Mouse (Mus musculus) MEL (cell line): ENCODE measurements around the gene Celf2. TPM values are rescaled to one million over a fixed set of nuclear protein-coding genes. Genes with fewer than 3 reads are reported as not detected.

Experiments used
- DNase-seq: peaks from one replicate; pipeline ENCODE4 v3.0.0; 2011; ENCODE audit warnings: low read depth, low spot score
- H3K27ac ChIP-seq: 2 replicates; pipeline ENCODE4 v1.5.1; 2012; ENCODE audit warnings: low read depth, mild to moderate bottlenecking, control low read depth, low read length, moderate library complexity; ENCODE audit not compliant: control insufficient read depth
- H3K27me3 ChIP-seq, 2 experiments: fragments of 150-350 bp in 1 of 2; sonication (generic) in 1 of 2; 2 replicates each; pipeline ENCODE4 v1.6.1; 2012; ENCODE audit warnings: low read length in 2 of 2, mild to moderate bottlenecking in 2 of 2, improper control_type of control experiment in 1 of 2, moderate library complexity in 1 of 2; ENCODE audit not compliant: insufficient read depth in 2 of 2, control insufficient read depth in 1 of 2
- H3K36me3 ChIP-seq, 2 experiments: 2 replicates each; pipeline ENCODE4 v1.6.1; 2012 to 2014; ENCODE audit warnings: low read length in 2 of 2, improper control_type of control experiment in 1 of 2, inconsistent platforms in 1 of 2, mild to moderate bottlenecking in 1 of 2; ENCODE audit not compliant: insufficient read depth in 2 of 2, control insufficient read depth in 1 of 2
- H3K4me1 ChIP-seq, 2 experiments: fragments of 150-350 bp in 1 of 2; sonication (generic) in 1 of 2; 2 replicates each; pipeline ENCODE4 v1.6.1; 2012; ENCODE audit warnings: low read length in 2 of 2, improper control_type of control experiment in 1 of 2, mild to moderate bottlenecking in 1 of 2; ENCODE audit not compliant: insufficient read depth in 2 of 2, control insufficient read depth in 1 of 2
- H3K4me3 ChIP-seq, 2 experiments: fragments of 150-350 bp in 1 of 2; sonication (generic) in 1 of 2; 2 replicates each; pipeline ENCODE4 v1.5.1; 2012; ENCODE audit warnings: low read depth in 2 of 2, low read length in 2 of 2, mild to moderate bottlenecking in 2 of 2, moderate library complexity in 2 of 2, control low read depth in 1 of 2, improper control_type of control experiment in 1 of 2; ENCODE audit not compliant: control insufficient read depth in 1 of 2, insufficient read depth in 1 of 2
- H3K79me2 ChIP-seq: 2 replicates; pipeline ENCODE4 v1.6.1; 2012; ENCODE audit warnings: mild to moderate bottlenecking, low read length, moderate library complexity; ENCODE audit not compliant: control insufficient read depth, poor library complexity, insufficient read depth
- H3K9ac ChIP-seq: 2 replicates; pipeline ENCODE4 v1.6.1; 2012; ENCODE audit warnings: low read depth, mild to moderate bottlenecking, control low read depth, low read length, moderate library complexity; ENCODE audit not compliant: control insufficient read depth, poor library complexity, severe bottlenecking
- H3K9me3 ChIP-seq: fragments of 150-350 bp; sonication (generic); replicated peaks from 2 replicates; pipeline ENCODE4 v1.6.1; 2012; ENCODE audit warnings: mild to moderate bottlenecking, low read length, improper control_type of control experiment, moderate library complexity; ENCODE audit not compliant: insufficient read depth
- BHLHE40 ChIP-seq: IDR thresholded peaks from 2 replicates; pipeline ENCODE4 v1.6.1; 2012; ENCODE audit warnings: low read depth, mild to moderate bottlenecking, inconsistent platforms, low read length, improper control_type of control experiment, borderline replicate concordance
- CHD2 ChIP-seq: IDR thresholded peaks from 2 replicates; pipeline ENCODE4 v1.6.1; 2011; ENCODE audit warnings: low read length, improper control_type of control experiment
- E2F4 ChIP-seq: IDR thresholded peaks from 2 replicates; pipeline ENCODE4 v1.6.1; 2011; ENCODE audit warnings: low read depth, low read length, improper control_type of control experiment, borderline replicate concordance
- ELF1 ChIP-seq: IDR thresholded peaks from 2 replicates; pipeline ENCODE4 v1.6.1; 2014; ENCODE audit warnings: low read depth, mild to moderate bottlenecking, inconsistent platforms, low read length, improper control_type of control experiment, moderate library complexity
- GATA1 ChIP-seq: IDR thresholded peaks from 2 replicates; pipeline ENCODE4 v1.6.1; 2011; ENCODE audit warnings: low read depth, low read length, improper control_type of control experiment
- KAT2A ChIP-seq: conservative IDR thresholded peaks from 2 replicates; pipeline ENCODE4 v1.6.1; 2012; ENCODE audit warnings: low read depth, low read length, improper control_type of control experiment, inconsistent platforms
- MAFK ChIP-seq: IDR thresholded peaks from 2 replicates; pipeline ENCODE4 v1.6.1; 2011; ENCODE audit warnings: low read depth, mild to moderate bottlenecking, low read length, improper control_type of control experiment, borderline replicate concordance
- MAX ChIP-seq: IDR thresholded peaks from 2 replicates; pipeline ENCODE4 v1.6.1; 2011; ENCODE audit warnings: low read length, improper control_type of control experiment
- MEF2A ChIP-seq: IDR thresholded peaks from 2 replicates; pipeline ENCODE4 v1.6.1; 2014; ENCODE audit warnings: low read depth, mild to moderate bottlenecking, inconsistent platforms, low read length, improper control_type of control experiment; ENCODE audit not compliant: poor library complexity, insufficient replicate concordance, severe bottlenecking; ENCODE audit errors: extremely low read depth
- MXI1 ChIP-seq: IDR thresholded peaks from 2 replicates; pipeline ENCODE4 v1.6.1; 2011; ENCODE audit warnings: mild to moderate bottlenecking, low read depth, low read length, improper control_type of control experiment
- MYC ChIP-seq: IDR thresholded peaks from 2 replicates; pipeline ENCODE4 v1.6.1; 2011; ENCODE audit warnings: low read depth, mild to moderate bottlenecking, low read length, improper control_type of control experiment, moderate library complexity
- POLR2AphosphoS5 ChIP-seq: IDR thresholded peaks from 2 replicates; pipeline ENCODE4 v1.6.1; 2012; ENCODE audit warnings: low read depth, borderline replicate concordance, mild to moderate bottlenecking, inconsistent platforms, low read length, moderate library complexity, mixed read lengths
- RCOR1 ChIP-seq: IDR thresholded peaks from 2 replicates; pipeline ENCODE4 v1.6.1; 2012; ENCODE audit warnings: low read depth, mild to moderate bottlenecking, inconsistent platforms, low read length, improper control_type of control experiment
- SIN3A ChIP-seq: IDR thresholded peaks from 2 replicates; pipeline ENCODE4 v1.6.1; 2012; ENCODE audit warnings: low read length, improper control_type of control experiment, inconsistent platforms
- USF2 ChIP-seq, 2 experiments: IDR thresholded peaks; 2 replicates each; pipeline ENCODE4 v1.6.1; 2011 to 2012; ENCODE audit warnings: improper control_type of control experiment in 2 of 2, low read length in 2 of 2, borderline replicate concordance in 1 of 2, inconsistent platforms in 1 of 2, low read depth in 1 of 2, mild to moderate bottlenecking in 1 of 2; ENCODE audit not compliant: insufficient read depth in 1 of 2
- ZC3H11A ChIP-seq: IDR thresholded peaks from 2 replicates; pipeline ENCODE4 v1.6.1; 2012; ENCODE audit warnings: low read depth, mild to moderate bottlenecking, inconsistent platforms, low read length, improper control_type of control experiment
- ZKSCAN1 ChIP-seq: IDR thresholded peaks from 2 replicates; pipeline ENCODE4 v1.6.1; 2012; ENCODE audit warnings: low read depth, mild to moderate bottlenecking, inconsistent platforms, low read length, improper control_type of control experiment, moderate library complexity
- ZMIZ1 ChIP-seq: IDR thresholded peaks from 2 replicates; pipeline ENCODE4 v1.6.1; 2012; ENCODE audit warnings: low read depth, mild to moderate bottlenecking, inconsistent platforms, low read length, improper control_type of control experiment, moderate library complexity
- ZNF384 ChIP-seq: IDR thresholded peaks from 2 replicates; pipeline ENCODE4 v1.6.1; 2012; ENCODE audit warnings: low read depth, mild to moderate bottlenecking, inconsistent platforms, low read length, improper control_type of control experiment
- polyA plus RNA-seq, 2 experiments: library from polyadenylated mRNA; stranded (reverse) in 1 of 2; unstranded in 1 of 2; fragments of >175 nt in 1 of 2; fragments of >200 nt in 1 of 2; gene quantifications; 2 replicates each; pipeline versions ENCODE4 v1.2.1 to v1.2.4; 2012; ENCODE audit warnings: low replicate concordance in 2 of 2, low read depth in 1 of 2; ENCODE audit not compliant: insufficient read length in 2 of 2, insufficient read depth in 1 of 2, missing spikeins in 1 of 2
- total RNA-seq: library from RNA; depleted of rRNA; stranded (reverse); fragments of 300-350 nt; gene quantifications from 2 replicates; pipeline ENCODE4 v1.2.3, GENCODE M21; 2012

Gene Celf2
- total and polyA plus RNA-seq, 3 experiments, result 8.9 to 16.7 TPM; not detected in 1

DNA sequence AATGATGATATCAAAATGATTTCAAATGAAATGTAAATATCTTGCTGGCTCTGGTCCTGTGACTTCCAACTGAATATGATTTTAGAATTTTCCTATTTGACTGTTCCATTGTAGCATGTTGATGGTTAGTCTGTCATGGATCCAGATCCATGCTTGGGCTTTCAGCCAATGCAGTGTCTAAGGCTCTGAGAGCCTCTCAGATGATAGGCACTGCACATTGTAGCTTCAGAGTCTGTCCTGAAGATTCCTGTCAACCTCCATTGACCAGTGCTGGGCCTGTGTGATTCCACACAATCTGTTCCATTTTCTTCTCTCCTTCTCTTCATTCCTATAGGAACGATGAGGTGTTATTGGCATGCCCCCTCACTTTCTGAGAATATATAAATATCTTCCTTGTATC is 478.0 kb downstream of the Celf2 start:
- H3K9me3 ChIP-seq, result no peaks in the 10 kb centered on the region
- no peaks in the 10 kb centered on the region for H3K36me3 ChIP-seq
- no peak for DNase-seq
- no peak overlapping the region for H3K27ac ChIP-seq
- H3K4me1 ChIP-seq, result no peaks in the 10 kb centered on the region
- TF ChIP-seq ZC3H11A (no peak), E2F4 (no peak), MYC (no peak), MAX (no peak), GATA1 (no peak), USF2 (IDR thresholded peaks at IDR 0.05; ENCODE audit: borderline replicate concordance in 1 of 2, insufficient read depth in 1 of 2, low read depth in 1 of 2, low read length in 2 of 2) (no peak), MEF2A (no peak), ZNF384 (no peak), BHLHE40 (no peak), ELF1 (no peak), MXI1 (no peak), RCOR1 (no peak)
- no peak overlapping the region for H3K4me3 ChIP-seq
- H3K27me3 ChIP-seq, result no peaks in the 10 kb centered on the region; a peak in 1 of 4 replicates
- H3K9ac ChIP-seq, result no peak overlapping the region
- H3K79me2 ChIP-seq, result no peaks in the 10 kb centered on the region

DNA sequence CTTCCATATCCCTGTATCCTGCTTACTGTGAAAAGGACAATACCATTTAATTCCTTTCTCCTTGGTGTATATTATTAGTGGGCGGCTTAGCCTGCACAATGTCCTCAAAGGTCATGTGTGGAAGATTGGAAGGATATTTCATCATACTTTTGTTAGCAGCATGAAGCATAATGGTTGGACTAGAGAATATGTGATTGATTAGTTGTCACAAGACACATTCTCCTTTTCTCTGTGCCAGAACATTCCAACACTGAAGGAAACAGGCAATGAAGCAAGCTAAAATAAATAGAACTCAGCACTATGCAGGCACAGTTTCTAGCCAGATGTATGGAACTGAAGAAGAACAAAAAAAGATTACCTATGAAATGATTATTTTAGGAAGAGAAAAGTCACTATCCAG is 482.6 kb downstream of the Celf2 start:
- H3K27ac ChIP-seq, result no peak overlapping the region
- H3K9ac ChIP-seq, result no peak overlapping the region
- H3K36me3 ChIP-seq, result no peaks in the 10 kb centered on the region
- H3K27me3 ChIP-seq, result no peaks in the 10 kb centered on the region
- no peak for DNase-seq
- no peak overlapping the region for H3K4me3 ChIP-seq
- TF ChIP-seq SIN3A (no peak), ZMIZ1 (no peak), KAT2A (no peak), ZKSCAN1 (no peak), MAFK (no peak), MYC (no peak), POLR2AphosphoS5 (no peak), MAX (no peak), ELF1 (no peak), MEF2A (no peak), CHD2 (no peak)
- H3K9me3 ChIP-seq, result no peaks in the 10 kb centered on the region
- no peaks in the 10 kb centered on the region for H3K4me1 ChIP-seq
- no peaks in the 10 kb centered on the region for H3K79me2 ChIP-seq
